Mouse (Mus musculus): ENCODE measurements at regions not wholly inside any gene's neighbourhood (a gene's known extent, or its start where the extent isn't known, plus 50 kb on each side); places are given as distances from the start of the nearest gene placed in this dataset.
"Not testable (repeated sequence)": the region's sequence is repeated elsewhere in the genome, so short reads cannot be mapped to it uniquely, and the experiment has no call there.

DNA sequence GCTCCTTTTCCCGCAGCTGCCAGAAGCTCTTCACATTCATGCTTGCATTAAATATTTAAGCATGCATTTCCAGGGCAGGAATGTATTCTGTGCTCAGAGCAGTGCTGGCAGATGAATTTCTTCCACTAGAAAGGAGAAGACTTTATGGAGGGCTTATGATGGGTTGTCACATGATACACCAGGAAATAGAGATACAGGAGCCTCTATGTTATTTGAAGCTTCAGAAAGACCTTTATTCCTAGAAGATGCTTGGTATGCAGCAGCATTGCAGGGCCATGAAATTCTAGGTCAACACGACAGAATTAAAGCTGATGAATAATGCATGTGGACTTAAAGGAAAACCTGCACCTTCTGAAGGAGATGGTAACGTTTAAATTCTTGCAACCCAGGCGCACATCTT lies 212.1 kb downstream of the Adgrg6 start:
- no peak for DNase-seq

DNA sequence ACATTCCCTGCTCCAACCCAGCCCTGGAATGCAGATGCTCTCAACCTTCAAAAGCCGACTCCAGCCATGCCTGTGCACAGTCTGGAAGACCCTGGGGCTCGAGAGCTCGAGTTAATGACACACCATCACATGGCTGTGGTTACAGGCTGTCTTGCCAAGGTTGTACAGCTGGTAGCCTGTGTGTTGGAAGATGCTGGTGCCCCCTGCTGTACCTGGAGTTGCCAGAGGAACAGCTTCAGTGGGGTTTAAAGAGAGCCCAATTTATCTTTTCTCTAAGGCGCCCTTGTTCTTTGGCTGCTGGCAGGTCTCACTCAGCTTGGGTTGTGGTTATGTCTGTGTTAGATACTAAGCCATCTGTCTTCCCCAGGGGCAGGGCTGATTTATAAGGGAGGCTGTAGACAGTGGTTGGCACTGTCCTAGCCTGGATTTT lies 212.8 kb downstream of the Adgrg6 start:
- DNase-seq = peak; percentile 4

DNA sequence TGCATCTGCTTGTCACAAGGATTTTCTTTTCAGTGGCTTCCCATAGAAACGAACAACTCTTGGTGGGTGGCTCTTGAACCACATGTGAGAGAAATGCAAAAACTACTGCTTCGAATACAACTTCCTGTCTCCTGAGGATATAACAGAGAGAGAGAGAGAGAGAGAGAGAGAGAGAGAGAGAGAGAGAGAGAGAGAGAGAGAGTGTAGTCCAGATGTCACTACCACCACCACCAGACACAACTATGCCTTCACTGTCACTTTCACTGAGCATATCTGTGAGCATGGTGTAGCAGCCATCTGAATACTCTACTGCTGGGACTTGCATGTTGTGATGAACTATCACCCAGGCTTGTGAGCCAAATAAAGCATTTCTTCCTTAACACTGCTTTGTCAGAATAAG lies 216.6 kb downstream of the Adgrg6 start:
- no peak for DNase-seq

DNA sequence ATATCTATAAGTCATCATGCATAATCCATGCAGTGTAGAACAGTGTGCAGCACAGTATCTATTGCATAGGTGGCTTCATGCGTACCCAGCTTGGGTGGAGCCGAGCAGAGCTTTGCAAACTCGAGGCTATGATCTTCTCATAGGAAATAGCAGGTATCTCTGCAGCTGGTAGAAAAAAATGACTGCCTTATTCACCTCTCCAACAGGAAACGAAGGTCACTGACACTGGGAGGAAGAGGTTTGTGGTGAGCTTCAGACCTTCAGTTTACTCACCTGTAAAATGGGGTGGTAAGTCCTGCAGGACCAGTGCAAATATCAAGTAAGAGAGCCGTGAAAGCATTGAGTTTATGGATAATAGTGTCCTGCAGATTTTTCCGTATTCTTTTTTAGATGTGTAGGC lies 219.2 kb downstream of the Adgrg6 start:
- DNase-seq = no peak

DNA sequence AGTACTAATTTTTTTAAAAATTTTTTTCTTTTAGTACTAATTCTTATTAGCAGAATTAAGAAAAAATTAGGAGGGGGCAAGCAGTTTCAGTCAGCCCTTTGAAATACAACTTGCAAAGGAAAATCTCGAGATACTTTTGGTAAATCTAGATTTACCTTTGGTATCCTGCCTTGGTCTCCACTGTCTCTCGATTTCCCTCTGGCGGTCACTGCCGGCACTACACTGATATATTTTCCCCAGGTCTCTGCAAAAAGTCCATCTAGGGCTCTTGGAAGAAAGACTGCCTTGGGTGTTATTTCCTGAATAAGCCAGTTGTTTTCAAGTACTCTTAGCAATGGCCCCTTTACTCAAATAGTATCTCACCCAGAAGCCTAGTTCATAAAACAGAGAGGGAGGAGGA lies 224.0 kb downstream of the Adgrg6 start:
- DNase-seq = peak; percentile 25

DNA sequence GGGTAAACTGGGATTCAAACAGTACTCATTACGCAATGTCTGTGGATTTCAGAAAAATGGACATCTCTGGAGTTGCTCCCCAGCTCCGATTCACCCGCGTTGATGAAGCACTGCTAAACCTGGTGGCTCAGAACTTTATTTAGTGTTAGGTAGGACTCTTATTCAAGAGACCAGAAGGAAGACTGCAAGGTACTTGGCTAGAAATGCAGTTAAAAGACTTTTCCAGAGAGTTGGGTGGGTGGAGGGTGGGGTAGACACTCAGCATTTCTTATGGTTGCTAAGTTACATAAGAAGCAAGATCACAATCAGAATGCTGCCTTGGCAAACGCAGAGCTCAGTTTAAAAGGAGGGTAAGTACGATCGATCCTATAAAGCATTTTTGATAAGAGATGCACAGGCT lies 230.2 kb downstream of the Adgrg6 start:
- no peak for DNase-seq

DNA sequence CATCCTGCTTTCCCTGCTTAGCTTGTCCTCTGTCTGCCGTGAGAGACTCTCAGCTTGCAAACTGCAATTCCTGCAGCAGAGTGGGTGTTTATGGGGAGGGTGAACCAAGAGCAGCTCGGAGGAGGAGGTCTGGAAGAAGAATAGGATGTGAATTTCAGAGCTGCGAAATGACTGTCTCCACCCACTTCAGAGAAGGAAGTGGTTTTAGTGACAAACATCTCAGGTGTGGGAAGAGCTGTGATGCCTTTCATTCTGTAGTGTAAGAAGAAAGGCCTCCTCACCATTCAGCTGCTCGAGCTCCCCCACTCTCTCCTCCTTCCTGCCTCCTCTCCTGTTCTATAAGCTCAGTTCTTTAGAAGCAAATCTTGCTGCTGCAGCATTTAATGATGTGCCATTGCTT lies 230.9 kb downstream of the Adgrg6 start:
- no peak for DNase-seq

DNA sequence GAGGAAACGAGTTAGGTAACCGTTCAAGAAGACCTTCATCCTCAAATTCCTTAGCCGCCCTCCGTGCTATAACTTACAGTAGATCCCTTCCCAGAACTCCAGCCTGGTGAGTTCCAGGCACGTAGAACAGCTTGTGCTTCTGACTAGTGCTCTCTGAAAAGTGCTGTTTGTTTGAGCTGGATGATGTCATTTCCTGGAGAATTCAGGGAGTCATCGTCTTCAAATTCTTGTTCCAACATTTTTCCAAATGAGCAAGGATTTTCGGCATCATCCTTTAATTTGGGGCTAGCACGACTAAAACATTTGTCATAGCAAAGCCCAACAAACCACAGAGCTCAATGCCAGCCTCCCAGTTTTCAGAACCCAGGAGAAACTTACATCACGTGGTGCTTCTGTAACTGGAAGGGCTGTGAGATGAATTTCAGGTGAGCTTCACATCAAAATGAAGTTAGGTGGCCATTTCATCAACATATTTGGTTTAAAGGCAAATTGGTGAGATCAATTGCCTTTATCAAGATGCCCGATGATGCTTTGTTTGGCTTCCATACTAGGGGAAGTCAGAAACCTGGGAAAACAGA lies 231.4 kb downstream of the Adgrg6 start:
- no peak for DNase-seq

DNA sequence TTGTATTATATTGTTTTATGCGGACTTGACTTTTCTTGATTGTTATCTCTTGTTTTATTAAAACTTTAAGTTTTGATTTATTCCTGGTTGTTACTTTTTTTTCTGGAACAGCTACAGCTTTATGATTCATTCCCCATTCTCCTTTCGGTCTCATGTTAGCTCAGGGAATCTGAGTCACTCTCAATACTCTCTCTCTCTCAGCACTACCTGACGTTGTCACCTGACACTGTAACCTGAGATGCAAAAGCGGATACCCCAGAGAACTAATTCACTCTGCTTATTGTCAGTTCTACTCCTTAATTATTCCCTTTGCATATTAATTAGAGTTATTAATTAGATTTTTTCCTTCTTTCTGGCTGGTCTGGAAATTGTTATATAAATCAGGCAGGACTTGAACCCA lies 232.5 kb downstream of the Adgrg6 start:
- no peak for DNase-seq

DNA sequence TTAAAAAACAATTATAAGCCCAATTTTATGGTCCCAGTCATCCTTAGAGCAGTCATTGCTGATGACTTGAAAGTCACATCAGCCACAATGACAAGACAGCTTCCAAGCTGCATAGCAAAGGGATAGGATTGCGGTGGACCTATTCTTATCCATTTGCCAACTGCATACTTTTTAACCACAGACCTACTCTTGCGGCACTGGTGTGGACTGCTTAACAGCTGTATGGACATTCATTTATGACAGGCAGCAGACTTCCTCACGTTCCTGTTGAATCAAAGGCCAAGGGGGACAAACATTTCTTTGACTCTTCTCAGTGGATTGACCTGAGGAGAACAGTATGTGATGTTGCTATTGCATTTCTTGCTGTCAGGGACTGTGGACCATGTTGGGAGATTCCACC lies 233.5 kb downstream of the Adgrg6 start:
- DNase-seq = no peak

DNA sequence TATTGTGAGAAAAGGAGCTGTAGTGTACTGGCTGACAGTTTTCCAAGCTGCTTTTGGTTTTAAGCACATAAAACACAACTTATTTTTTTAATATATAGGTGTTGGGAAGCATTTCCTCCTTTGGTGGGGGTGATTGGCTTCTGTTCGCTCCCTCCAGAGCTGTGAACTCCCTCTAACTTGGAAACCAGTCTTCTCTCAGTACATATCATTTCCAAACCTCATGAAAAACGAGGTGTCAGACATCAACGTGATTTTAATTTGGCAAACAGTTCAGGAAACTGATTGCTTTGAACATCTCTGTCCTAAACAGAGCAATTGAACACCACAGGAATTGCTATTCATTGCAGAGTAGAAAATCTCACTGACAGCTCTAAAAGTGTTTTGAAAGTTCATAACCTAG lies 238.6 kb downstream of the Adgrg6 start:
- DNase-seq = no peak

DNA sequence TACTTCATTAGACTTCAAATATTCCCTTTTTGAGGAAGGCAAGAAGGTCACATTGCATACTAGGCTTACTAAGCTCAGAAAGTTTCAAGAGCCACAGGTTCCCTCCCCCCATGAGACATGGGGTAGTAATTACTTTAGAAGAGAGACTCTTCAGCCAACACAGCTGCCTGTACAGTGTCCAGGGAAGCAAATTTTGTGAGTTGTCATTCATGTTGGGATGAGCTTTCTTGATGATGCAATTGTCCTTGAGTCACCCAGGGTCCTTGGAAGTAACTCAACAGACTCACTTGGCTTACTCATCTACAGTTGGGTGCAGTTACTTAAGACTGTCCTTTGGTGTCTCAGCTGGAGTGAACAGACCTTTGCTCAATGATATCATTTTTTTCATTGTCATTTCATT lies 242.0 kb downstream of the Adgrg6 start:
- DNase-seq = no peak

DNA sequence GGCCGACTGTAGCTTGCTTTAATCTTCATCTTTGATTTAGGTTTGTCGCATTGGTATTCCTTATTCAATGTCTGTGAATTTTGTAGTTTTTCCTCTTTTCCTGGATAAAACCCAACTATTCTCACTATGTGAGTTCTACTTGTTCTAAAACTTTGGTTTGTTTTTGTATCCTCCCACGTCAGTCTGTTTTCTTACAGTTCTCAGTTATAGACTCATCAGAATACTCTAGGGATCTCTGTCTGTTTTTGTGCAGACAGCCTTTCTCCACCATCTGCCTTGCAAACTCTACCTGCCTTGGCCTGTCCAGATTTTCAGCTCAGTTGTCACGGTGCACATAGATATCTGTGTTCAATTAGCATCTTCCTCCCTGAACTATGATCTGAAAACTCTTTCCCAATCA lies 249.3 kb downstream of the Adgrg6 start:
- no peak for DNase-seq

DNA sequence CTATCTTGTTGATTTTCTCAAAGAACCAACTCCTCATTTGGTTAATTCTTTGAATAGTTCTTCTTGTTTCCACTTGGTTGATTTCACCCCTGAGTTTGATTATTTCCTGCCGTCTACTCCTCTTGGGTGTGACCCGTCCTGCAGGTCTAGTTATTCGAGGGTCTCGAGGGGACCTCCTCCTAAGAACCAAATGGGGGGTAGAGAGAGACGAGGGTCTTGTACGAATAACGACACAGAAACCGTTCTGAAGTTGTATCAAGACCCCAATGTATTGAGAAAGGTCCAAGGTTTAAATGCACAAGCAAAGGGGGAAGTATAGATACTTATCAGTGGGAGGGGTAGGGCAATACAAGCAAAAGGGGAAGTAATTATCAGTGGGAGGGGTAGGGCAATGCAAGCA lies 252.8 kb downstream of the Adgrg6 start:
- DNase-seq = not testable (repeated sequence)

DNA sequence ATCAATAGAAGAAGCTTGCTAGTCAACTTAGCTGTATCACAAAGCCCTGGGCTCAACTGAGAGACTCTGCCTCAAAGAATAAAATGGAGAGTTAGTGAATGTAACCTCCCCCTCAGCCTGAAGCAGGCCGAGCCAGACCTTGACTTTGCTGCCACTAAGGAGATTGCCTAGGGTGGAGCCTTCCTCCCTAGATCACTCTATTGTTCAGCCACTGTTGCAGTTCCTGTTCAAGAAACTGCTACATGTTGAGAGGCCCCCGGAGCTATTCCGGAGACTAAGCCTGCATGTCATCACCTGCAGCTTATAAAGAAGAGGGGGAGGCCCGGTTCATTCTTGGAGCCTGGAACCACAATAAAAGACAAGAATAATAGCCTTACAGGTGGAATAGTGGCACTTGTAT lies 257.9 kb downstream of the Adgrg6 start:
- DNase-seq = no peak

DNA sequence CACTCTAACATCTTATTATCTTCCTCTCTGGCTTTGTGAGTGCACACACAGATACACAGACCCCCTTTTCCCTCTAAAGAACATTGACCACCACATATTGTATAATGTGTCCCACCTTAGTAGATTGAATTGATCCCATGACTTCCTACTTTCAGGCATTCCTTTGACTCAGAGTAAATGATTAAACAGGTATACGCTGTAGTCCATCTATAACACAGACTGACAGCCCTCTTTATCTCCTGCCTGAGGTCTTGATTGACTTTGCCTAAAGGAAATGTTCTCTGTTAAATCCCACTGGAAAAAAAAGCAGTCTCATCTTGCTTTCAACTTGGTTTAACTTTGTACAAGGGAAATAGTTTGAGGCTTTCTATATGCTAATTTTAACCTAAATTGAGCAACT lies 268.8 kb downstream of the Adgrg6 start:
- no peak for DNase-seq

DNA sequence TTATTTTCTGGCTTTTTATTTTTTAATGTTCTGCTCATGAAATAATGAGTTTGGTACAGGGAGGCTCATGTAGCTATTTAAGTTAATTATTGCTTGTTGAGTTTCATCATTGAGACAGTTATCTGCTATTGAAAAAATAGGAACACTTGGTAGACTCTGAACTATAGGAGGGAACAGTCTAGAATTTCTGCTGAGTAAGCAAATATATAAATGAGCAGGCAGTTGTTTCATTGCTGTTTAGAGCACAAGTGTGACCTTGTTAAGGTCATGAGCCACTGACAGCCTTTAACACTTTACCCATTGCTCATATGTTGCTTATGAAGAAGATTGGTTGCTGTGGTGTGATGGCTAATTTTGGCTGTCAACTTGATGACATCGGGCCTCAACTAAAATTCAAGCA lies 270.0 kb downstream of the Adgrg6 start:
- DNase-seq = no peak

DNA sequence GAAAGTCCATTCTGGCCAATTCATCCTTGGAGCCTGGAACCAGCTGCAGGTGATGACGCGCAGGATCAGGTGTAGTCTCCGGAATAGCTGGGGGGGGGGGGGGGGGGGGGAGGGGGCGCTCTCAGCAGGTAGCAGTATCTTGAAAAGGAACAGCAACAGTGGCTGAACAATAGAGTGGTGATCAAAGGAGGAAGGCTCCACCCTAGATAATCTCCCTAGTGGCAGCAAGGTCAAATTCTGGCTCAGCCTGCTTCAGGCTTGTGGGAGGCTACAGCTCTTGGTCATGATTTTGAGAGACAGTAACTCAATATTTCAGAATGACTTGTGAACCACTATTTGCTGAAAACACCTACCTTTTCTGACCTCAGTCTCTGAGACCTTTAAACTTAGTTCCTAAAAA lies 275.5 kb downstream of the Adgrg6 start:
- no peak for DNase-seq

DNA sequence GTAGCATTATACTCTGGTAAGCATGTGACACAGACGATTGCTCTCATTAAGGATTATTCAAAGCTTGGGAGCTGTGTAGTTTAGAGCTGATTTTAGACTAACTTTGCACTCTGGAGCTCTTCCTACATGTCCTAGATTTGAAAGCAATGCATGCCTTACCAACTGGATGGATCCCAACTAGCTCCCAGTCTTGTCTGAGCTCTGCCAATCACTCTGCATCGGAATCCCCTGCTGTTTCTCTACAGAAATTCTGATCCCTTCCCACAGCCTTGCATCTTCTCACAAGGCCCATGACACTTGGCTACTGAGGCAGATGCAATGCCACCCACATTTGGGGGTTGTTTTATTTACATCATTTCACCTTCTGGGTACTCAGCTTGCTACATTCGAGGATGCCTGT lies 277.8 kb downstream of the Adgrg6 start:
- DNase-seq = no peak

DNA sequence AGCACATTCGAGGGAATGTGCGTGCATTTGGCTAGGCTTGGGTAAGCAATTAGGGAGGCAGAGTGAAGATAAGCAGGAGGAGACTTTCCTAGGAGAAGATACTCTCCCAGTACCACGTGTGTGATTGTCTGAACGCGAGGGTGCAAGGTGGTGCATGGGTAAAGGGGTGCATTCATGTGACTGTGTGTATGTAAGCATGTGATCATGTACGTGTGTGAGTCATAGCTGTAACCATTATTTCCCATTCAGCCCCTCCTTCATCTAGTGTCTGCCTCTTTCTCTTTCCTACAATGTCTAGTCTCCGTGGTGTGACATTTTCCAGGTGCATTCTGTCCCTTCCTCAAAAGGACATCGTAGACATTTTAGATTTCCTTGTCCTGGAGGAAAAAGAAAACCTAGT lies 273.8 kb downstream of the Hivep2 start:
- no peak for DNase-seq

DNA sequence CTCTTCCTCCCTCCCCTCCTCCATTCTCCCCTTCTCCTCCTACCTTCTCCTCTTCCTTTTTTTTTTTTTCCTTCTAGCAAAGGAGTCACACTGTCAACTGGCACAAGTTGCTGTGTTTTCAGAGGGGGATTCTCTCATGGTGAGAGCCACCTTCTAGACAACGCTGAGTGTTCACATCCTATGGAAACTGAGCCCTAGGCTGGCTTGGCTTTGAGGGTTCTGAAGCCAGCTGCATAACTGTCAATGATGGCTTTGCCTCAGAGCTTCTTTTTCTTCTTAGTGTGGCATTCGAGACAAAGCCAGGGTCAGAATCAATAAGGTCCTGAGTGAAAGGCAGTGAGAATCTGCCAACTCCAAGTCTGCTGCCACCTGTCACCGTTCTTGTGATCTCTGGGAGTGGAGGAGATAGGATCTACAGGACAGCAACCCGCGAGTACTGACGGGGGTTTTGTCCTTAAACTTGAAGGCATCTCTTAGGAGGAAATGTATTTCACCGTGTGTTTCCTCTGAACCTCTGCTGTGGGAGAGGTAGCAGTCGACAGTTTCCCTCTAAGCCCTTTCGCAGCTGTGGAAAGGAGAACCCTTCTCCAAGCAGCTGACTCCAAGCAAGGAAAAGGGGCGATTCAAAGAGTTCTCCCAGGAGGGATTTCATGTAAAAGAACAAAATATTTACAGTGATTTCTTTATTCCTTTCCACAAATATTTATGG lies 269.2 kb downstream of the Hivep2 start:
- DNase-seq = no peak

DNA sequence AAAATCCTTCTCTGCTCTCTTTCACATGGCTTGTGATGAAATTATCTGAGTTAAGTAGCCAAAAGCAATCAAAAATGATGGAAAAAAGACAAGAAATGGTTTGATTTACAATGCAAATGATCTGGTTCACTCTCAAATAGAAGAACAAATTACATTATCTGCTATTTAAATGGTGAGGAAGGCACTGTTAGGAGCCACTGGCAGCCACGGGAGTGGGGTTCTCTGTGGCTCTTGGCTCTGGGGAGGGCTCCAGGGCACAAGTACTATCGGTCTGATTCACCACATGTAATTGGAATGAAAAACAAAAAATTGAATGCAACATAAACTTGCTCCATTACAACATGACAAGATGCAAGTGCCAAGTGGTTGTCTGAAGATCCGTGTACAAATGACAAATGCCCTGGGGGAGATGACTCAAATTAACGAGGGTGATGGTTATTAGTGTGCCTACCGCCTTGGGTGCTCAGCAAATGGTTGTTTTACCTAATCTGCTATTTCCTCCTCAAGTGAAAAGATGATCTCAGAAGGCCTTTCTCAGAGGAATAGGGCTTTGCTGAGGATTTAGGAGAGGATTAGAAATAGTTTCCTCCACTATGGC lies 268.2 kb downstream of the Hivep2 start:
- DNase-seq = no peak

DNA sequence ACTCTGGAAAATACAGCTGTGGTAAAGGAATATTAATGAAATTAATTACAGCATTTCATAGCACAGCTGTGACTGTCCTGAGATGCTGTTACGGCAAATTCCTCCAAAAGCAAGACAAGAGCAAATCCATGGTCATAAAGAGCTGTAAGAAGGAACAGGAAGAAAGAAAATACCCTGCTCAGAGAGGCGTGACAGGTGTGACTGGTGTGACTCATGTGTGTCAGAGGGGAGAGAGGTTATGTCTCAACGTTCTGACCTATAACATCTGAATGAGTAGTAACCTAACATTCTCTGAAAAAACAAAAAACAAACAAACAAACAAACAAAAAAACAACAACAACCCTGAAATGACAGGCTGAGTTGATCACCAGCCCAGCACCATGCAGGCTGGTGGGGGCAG lies 267.5 kb downstream of the Hivep2 start:
- DNase-seq = no peak

DNA sequence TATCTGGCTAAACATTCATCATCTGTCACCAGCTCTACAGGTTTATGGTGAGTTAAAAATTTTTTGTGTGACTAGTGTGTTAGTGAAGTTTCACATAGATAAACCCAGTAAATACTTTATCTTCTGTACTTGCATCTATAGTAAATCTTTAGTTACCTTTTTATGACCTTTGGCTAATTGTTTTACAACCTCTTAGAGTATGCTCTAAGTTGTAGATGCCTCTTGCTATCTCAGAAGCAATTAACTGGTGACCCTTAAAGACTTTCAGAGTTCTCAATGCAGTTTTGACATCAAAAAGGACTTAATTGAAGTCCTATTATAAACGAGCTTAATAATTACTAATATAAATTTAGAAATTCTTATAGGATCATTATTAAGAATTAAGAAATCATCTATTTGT lies 265.6 kb downstream of the Hivep2 start:
- no peak for DNase-seq

DNA sequence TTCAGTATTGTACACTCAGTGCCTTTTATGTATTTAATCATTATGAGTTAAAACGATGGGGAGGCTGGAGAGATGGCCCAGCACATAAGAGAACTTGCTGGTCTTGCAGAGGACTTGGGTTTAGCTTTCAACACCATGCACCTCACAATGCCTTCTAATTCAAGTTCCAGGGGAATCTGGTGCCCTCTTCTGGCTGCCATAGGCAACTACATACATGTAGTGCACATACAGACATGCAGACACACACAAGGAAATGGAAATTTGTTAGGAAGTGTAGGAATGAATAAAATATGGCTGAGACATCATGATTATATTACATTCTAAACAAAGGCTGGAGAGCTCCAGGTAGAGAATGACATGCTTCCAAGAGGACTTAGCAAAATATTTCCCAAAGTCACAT lies 251.4 kb downstream of the Hivep2 start:
- no peak for DNase-seq
